Mouse (Mus musculus): Measurements from ENCODE around the gene Flnb.

The Flnb gene

DNA sequence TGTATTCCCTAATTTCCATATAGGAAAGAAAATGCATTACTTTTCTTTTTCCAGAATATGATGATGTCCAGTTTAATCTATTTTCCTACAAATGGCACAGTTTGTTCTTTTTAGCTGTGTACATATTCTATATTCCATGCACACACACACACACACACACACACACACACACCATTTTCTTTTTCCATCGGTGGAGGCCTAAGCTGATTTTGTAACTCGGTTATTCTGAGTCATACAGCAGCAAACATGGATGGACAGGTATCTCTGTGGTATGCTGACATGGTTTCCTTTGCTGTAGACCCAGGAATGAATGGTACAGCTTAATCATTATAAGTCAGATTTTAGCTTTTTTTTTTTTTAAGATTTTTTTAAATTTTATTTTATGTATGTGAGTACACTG is 44.5 kb downstream of the Flnb start:
- no peak for DNase-seq (ENCODE audit: low spot score)

DNA sequence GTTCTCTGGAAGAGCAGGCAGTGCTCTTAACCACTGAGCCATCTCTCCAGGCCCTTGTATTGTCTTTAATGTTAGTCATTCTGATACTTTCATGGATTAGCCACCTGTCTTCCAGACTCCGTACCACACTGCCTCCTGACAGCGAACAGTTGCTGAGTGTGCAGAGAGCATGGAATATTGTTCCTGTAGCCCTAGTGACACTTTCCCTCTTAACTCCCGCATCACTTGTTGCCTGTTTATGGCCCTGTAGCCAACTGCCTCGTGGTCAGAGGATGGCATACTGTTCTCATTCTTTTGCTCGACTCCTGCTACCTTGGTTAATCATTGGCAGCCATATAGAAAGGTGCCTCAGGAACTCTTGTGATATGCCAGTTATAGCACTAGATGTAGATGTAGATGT is 45.4 kb downstream of the Flnb start:
- DNase-seq (ENCODE audit: low spot score) = no peak

DNA sequence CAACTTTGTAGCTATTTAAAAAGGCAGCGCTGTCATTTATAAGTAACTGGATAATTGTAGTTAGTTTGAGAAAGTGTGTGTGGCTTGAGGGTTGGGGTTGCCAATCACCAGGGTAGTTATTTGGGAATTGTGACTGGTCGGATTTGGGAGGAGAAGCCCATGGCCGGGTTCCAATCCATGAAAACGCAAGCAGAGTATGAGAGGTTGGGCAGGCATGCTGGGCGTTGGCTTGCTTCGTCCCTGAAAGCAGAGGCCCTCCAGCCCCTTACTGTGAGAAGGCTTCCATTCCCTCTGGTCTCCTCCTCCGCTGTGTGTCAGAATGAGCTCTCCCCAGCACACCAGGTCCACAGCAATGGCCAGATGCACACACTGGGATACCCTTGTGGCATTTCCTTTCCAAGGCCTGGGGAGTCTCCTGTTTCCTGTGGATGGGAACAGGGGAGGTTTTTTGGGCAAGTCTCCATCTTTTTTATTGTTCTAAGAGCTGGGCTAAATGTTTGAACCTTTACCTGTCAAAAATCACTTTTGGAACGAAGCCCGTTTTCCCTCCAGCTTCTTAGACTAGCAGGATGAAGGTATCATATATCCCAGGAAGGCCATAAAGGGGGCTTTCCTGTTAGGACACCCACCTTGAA is 46.2 kb downstream of the Flnb start:
- DNase-seq (ENCODE audit: low spot score) = no peak

GRCm38 (mm10) chr14:7864506-7864899 is 46.7 kb downstream of the Flnb start:
- DNase-seq (ENCODE audit: low spot score) = no peak

DNA sequence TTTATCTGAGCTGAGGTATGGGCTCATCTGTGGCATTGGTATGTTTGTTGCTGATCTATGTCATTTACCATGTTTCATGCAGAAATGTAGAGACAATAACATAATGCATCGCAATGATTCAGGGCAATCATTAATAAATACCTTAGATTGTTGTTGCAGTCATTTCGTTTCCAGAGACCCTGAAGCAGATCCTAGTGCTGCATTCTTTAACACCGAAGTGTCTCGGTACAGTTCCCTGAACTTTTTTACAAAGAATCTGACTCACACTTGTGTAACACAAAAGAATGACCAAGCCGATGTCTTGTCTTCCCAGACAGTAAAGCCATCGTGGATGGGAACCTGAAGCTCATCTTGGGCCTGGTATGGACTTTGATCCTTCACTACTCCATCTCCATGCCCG is 49.5 kb downstream of the Flnb start:
- DNase-seq (ENCODE audit: low spot score) = no peak

DNA sequence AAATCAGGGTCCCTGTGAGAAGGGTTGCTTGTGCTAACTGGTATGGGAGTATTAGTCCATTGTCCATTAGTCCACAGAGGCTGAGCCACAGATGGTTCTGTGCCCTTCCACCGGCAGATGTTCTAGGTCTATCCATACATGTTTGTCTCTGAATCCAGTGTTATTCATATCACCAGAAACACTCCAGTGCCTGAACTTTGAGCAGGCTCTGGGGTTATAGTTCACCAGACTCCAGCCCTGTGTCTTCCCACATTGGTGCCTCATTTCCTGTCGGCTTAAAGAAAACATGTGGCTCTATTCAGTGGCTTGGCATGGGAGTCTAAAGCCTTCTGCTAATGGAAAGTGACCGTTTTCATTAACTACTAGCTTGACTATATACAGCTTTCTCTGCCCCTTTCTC is 50.1 kb downstream of the Flnb start:
- DNase-seq (ENCODE audit: low spot score) = no peak

- no peak for DNase-seq (ENCODE audit: low spot score)
Observed at GRCm38 (mm10) chr14:7869796-7870195, 52.0 kb downstream of the Flnb start.

GRCm38 (mm10) chr14:7873552-7873951 is 55.8 kb downstream of the Flnb start:
- DNase-seq (ENCODE audit: low spot score) = no peak

DNA sequence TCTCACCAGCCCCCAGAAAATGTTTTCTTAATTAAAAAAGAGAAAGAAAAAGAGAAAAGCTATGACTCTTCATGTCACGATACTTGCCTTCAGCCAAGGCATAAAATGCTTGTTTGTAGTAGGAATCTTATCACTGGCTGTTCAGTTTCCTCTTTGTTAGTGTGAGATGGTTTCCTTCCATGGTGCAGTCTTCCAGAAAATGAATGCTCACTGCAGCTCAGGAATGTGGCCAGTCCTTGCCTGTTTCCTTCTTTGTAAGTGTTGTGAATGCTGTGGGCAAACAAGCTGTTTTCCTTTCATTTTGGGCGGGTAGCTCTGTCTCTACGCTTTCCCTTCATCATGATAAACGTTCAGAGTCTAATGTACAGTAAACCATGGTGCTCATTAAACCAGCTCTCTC is 56.7 kb downstream of the Flnb start:
- DNase-seq (ENCODE audit: low spot score) = no peak

DNA sequence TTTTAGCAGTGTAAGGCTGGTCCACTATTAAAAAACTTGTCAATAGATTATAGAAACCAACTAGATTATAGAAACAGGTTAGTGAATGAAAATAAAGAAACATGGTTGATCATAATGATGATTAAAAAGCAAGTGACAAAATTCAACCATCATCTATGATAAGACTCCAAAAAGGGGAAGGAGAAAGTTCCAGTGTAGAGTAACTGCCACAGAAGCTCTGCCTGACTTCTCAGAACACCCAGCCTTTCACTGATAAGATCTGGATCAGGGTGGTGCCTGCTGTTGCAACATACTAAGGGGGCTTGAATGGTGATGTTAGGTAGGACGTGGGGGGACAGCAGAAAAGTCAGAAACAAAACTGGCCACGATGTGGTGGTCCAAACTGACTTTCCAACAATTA is 60.2 kb downstream of the Flnb start:
- DNase-seq (ENCODE audit: low spot score) = no peak

GRCm38 (mm10) chr14:7880389-7880788 is 62.6 kb downstream of the Flnb start:
- no peak for DNase-seq (ENCODE audit: low spot score)

DNA sequence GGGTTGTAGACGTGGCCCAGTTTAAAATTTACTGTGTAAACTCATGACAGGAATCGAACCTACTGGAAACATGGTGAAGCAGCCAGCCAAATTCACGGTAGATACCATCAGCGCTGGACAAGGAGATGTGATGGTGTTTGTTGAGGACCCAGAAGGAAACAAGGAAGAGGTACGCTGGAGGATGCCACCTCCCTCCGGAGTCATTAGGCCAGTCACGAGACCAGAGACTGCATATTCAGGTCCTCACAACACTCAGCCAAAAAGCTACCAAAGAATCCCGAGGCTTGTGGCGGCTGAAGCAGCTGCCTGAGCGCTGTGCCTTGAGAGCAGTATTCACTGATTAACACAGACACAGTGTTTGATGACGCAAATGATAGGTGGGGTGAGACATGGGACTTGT is 63.8 kb downstream of the Flnb start:
- no peak for DNase-seq (ENCODE audit: low spot score)

DNA sequence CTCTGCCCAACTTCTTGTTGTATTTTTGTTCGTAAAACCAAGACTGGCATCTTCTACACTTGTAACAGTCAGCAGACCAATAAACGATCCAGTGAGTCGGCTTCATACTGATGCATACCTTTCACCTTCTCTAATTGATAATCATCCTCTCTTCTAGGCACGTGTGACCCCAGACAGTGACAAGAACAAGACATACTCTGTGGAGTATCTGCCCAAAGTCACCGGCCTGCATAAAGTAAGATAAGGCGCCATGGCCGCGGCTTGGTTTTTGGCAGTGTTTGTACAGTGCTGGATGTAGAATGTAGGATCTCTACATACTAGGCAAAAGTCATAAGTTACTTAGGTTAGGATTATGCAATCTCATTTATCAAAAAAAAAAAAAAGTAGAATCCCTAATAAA is 64.3 kb downstream of the Flnb start:
- DNase-seq (ENCODE audit: low spot score) = no peak

DNA sequence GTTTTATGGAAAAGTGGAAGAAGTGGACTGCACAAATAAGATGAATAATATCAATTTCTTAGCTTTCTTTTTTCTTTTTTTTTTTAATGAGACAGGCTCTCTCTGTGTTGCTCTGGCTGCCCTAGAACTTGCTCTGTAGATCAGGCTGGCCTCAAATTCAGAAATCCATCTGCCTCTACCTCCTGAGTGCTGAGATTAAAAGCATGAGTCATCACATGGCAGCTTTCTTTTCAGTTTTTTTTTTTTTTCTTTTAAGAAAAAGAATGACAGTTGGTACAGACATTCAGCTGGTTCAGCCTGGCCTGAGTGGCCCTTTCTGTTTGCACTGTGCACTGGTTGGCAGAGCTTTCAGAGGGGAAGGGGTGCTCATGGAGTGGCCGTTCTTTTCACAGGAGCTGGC is 66.4 kb downstream of the Flnb start:
- no peak for DNase-seq (ENCODE audit: low spot score)

DNA sequence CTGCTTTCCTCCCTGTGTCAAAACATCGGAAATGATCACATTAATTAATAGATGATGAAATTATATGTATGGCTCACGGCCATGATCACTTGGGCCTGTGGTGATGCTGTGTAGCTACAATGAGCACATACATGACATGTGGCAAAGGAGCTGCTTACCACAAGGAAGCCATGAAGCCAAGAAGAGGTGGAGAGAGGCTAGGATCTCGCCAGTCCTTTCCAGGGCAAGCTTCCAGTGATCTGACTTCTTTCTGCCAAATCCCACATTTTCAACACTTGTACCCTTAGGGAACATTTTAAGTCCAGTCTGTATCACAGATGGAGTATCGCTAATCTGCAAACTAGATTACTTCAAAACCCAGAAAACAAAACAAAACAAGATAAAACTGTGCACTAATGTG is 67.1 kb downstream of the Flnb start:
- no peak for DNase-seq (ENCODE audit: low spot score)

DNA sequence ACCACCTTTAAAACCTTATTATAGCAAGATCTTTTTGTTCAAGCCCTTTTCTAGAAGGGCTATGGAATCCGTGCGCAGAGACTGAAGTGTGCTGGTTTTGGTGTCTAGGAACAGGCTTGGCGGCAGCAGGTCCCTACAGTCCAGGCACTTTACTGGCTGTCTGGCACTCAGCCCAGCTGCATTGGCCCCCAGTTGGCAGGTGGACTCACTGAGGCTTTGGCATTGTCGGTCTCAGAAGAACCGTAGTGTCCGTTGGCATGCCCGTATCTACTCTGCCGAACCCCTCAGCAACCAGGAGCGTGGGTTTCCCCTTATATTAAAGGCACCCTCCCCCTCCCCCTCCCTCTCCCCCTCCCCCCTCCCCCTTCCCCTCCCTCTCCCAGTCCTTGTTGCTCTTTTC is 67.8 kb downstream of the Flnb start:
- DNase-seq (ENCODE audit: low spot score) = no peak

DNA sequence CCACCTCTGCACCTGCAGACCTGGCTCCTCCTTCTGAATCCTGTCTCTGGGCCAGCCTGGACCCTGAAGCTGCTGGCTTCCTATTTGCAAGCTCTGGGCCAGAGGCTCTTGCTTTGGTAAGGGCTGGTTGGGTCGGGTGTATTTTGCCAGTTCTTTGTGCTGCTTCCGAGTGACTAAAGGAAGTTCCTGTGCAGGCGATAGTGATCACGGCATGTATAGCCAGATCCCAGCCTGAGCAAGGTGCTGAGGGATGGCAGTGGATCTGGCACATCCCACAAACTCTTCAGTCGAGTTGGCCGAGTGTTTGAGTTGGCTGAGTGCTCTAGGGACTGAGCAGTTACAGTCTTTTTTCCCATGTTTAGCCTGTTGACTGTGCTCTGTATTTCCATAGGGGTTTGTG is 68.3 kb downstream of the Flnb start:
- no peak for DNase-seq (ENCODE audit: low spot score)

GRCm38 (mm10) chr14:7887171-7887570 is 69.4 kb downstream of the Flnb start:
- no peak for DNase-seq (ENCODE audit: low spot score)

- DNase-seq (ENCODE audit: low spot score) = no peak
Observed at GRCm38 (mm10) chr14:7888294-7888693, 70.5 kb downstream of the Flnb start.

DNA sequence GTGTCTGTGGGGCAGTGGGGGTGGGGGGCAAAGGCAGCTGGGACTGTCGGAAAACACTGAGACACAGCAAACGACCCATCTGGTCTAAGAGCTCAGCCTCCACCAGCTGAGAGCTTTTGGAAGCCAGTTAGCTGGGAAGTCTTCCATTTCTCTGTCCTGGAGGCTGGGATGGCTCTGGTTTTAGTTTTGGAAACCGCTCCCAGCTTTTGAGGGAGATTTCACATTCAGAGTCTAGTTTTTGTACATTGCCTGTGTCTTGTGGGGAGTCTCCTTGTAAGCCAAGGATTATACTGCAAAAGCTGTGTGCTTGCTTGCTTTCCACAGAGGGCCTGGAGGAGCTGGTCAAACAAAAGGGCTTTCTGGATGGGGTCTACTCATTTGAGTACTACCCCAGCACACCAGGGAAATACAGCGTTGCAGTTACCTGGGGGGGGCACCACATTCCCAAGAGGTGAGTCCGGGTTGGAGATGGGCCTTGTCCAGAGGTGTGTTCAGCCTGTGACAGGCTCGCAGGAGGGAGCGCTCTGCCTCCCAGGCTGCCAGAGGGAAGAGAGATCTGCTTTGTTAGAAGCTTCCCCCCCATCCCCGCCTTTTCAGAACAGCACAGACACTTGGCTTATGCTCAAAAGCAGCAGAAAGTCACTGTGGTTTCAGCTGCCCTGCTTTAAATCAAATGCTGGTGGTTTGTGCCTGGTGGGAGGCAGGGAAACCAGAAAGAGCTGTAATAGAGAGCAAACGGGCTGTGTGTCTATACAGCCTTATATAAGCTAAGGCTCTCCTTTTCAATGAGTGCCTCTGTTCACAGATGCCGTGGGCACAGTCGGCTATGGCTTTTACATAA is 71.3 kb downstream of the Flnb start:
- no peak for DNase-seq (ENCODE audit: low spot score)

GRCm38 (mm10) chr14:7889834-7890233 is 72.1 kb downstream of the Flnb start:
- DNase-seq (ENCODE audit: low spot score) = no peak

DNA sequence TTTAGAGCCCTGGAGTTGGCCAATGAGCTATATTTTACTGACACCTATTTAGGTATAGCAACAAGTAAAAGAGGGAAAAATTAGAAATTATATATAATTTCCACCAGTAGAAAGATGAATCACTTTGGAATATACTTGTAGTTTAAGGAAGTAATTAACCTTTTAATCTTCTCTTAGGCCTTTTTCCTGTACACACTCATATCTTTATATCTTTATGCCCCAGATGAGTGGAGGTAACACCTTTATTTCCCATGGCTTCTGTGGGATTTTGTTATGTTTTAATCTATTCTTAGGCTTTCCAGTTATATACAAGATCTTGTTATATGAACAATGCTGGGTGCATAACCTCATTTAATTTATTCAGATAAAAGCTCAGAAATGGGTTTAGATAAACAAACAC is 73.6 kb downstream of the Flnb start:
- no peak for DNase-seq (ENCODE audit: low spot score)

DNA sequence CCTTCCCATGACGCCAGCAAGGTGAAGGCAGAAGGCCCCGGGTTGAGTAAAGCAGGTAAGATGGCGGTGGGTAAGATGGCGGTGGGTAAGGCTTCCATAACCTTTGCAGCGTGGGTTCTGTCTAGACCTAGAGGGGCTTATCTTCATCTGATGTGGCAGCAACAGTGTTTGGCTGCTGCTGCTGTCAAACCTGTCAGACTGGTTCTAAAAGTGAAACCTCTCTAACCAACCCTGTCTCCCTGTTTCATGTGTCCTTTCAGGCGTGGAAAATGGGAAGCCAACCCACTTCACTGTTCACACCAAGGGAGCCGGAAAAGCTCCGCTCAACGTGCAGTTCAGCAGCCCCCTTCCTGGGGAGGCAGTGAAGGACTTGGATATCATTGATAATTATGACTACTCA is 78.4 kb downstream of the Flnb start:
- no peak for DNase-seq (ENCODE audit: low spot score)

DNA sequence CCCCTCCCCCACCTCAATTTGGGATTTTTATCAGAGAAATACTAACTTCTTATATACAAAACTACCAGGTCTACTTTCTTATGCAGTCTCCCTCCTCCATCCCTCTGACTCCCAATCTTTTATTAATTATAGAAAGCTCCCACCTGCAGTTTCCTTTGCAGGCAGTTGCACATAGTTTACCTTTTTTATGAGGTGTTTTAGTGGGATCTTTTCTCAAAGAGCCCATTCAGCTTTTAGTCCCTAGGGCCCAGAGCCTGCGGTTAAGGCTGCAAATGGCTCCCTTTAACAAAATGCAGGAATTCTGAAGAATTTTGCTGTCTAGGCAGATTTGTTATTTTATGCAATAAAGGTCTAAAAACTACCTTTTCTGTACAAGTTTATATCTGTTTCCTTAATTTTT is 78.9 kb downstream of the Flnb start:
- DNase-seq (ENCODE audit: low spot score) = no peak

Measured in adipocyte (in vitro differentiated cells).